Mouse (Mus musculus): ENCODE data around the gene Chst12. TPM values are rescaled to one million over a fixed set of nuclear protein-coding genes. Genes with fewer than 3 reads are reported as not detected.

The Chst12 gene
- total and polyA plus RNA-seq, 3 experiments: 9.7 to 17.4 (median 16.6) TPM

DNA sequence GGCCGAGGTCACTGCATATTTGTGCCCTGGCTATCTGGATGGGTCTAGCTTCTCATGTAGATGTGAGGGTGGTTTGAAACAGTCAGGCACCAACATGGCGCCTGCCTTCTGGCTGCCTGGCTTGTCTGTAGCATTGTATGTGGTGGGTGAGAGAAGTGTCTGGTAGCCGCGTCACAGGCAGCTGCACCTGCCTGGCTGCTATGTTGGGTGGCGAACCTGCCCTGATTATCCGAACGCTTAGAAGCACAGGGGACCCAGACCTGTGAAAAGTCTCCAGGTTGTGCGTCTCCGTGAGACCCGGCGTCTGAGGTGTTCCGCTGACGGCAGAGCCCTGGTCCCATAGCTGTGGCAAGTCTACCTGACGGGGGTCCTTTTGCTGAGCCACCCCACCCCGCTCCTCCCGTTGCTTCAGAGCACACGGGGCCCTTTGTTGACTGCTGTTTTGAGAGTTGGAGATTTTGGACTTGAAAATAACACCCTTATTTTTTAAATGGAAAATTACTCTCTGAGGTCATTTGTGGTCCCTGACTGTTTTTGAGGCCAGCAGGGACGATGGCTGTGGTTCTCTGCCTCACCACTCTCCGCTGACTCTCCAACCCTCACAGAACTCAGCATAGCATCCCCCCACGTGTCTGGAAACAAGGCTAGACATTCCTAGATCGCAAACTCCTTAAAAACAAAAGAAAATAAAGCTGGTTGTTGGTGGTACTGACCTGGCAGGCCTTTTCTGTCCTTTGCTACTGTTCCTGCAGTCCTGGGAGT lies 12.0 kb downstream of the Chst12 start:
- no peak for DNase-seq

DNA sequence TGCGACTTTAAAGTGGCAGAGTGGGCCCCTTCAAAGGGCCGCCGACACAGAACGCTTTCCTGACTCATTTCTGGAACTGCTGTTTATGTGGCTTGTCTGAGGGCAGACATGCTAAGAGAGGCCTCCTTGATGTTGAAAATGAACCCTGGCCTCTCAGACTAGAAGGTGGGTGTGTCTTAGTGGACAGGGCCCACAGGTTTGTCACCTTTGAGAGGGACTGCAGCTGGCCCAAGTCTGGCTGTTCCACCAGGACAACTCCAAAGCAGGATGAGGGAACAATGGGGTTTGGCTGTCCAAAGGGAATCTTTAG lies 12.5 kb downstream of the Chst12 start:
- DNase-seq: no peak

DNA sequence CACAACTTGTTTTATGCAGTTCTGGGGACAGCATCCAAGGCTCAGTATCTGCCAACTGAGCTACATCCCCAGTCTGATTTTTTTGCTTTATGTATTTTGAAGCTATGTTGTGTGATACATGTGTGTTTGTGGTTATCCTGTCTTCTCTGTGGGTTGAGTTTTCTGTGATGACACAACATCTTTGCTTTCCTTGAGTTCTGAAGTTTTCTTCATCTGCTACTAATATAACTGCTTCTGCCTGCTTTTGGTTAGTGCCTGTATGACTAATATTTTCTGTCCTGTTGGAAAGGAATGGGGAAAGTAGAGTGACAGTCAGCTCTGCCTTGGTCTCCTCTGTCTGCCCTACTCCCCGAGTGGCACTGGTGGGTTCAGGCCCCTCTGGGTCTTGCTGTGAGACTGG lies 15.8 kb downstream of the Chst12 start:
- no peak for DNase-seq

DNA sequence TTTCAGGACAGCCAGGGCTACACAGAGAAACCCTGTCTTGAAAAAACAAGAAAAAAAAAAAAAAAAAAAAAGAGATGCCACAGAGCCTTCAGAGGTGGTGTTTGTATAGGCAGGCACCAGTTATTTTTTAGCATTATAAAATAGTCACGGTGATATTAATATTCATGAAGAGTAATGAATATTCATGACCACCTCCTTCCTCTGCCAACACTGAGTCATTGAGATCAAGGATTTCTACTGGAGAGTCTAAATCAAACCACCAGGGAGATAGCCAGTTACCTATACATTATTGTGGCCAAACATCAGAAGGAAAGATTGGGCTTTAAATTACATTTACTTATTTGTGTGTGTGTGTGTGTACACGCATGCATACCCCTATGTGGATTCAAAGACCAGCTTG lies 21.4 kb downstream of the Chst12 start:
- no peak for DNase-seq

DNA sequence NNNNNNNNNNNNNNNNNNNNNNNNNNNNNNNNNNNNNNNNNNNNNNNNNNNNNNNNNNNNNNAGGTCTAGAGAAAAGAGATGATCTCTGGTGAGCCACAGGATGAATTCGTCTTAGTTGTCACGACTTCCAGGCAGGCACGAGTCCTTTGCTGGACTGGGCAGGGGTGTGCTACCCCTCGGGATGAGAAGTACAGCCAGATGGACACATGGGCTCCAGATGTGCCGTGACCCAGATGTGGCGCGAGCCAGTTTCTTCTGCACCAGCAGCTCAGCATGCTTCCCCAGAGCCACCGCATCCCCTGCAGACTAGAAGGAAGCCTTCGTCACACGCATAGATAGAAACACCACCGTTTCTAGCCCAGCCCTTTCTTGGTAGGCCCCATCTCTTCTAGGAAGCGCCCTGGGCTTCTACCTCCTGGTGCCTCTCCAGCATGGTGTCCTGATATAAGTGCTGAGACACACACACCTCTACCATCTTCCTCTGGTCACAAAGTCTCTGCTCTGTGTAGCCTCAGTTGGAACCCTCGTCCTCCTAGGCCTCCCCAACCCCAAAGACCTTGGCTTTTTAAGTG lies 32.8 kb downstream of the Chst12 start:
- DNase-seq: no peak

DNA sequence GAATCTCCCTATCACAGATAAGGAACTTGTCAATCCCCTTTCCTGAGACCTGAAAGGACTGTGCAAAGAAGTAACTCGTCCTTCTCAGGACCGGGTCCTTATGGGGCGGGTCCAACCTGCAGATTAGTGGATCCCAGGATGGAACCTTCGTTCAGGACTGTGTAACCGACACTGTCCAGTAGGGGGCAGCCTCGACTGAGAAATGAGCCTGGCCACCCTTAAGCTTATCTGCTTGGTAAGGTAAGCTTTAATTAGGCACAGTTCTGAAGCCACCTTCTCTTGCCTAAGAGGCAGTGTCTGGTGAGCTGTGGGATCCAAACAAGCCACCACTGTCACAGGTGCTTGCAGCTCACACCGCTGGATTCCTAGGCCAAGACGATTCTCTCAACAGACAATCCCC lies 34.8 kb downstream of the Chst12 start:
- DNase-seq: peak; percentile 76

DNA sequence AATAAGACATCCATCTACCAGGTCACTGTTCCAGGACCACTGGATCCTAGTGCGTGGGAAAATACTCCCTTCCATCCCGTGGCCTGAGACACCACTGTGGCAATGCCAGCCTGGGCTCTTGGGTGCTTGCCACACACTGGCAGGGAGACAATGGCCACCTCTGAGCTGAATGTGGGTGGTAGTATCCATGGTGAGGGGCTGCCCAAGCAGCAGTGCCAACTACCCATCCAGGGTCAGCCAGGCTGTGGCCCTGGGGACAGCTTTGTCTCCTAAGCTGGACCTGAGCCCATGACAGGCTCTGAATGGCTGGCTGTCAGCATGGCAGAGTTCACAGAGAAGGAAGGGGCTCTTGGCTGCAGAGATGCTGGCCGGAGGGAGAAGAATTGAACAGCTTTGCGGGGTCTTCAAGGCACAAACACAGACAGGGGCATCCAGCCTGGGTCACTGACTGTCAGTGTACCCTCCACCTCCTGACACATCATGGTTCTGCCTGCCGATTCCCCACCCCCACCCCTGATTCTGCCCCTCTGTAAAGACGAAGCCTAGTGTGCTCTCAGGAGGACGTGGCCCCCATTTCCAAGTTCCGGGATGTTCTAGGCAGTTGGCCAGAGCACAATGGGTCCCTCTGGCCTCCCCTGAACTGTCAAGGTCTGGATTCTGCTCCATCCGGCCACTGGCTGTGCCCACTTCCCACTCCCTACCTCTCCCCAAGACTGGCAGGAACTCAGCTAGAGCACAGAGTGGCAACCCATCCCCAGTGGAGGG lies 37.6 kb downstream of the Chst12 start:
- no peak for DNase-seq

DNA sequence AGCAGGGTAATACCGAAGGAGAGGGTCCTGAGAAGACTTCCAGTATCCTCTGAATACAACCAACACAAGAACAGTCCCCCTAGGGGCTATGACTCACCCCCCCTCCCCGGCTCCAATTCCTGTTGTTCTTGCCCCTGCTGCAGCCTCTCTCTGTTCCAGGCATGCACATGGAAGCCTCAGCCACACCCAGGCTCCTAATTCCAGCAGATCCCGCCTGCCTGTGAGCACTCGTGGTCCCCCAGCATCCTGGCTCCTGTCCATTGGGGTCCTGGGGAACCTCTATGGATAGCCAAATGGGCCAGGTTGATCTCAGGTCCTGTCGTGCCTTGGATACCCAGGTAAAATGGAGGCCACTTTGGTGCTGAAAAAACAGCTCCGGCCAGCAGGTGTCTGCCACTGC lies 40.3 kb downstream of the Chst12 start:
- DNase-seq: no peak

DNA sequence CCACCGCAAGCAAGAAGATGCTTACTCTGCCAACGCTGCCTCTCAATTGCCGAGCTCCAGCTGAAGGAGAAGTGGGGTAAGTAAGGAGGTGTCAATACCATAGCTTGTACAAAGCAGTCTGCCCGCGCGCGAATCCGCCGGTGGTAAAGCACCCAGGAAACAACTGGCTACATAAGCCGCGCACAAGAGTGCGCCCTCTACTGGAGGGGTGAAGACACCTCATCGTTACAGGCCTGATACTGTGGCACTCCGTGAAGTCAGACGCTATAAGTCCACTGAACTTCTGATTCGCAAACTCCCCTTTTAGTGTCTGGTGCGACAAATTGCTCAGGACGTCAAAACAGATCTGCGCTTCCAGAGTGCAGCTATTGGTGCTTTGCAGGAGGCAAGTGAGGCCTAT lies 41.0 kb downstream of the Chst12 start:
- DNase-seq: no peak

DNA sequence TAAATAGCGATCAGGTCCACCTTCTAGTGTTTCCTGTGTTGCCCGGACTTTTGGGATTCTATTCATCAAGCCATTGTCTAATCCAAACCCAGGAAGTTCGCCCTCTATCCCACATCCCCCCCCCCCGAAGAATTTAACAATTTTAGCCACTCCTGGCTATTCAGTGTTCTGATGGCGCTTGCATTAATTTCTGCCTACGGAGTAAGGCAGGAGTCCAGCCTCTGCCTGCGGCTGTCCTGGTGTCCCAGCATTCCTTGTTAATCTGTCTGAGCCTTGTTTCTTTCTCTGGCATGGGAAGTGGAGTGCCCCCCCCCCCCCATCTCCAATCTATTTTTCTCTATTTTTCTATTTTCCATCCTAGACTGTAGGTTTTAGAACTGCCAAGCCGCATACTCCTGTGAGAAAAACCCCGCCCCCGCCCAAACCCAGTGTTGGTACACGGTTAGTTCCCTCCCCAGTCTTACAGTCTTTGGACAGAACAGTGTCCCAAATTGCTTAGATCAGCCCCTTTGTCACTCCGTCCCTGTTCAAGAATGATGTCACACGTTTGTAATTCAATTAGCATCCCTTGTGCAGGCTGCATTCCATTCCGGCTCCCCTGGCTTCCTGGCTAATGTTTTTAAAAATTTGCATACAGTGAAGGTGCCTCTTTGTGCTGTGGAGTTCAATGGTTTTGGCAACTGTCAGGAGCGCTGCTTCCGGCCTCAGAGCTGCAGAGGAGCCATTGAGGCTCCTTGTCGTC lies 44.1 kb downstream of the Chst12 start:
- DNase-seq: no peak

DNA sequence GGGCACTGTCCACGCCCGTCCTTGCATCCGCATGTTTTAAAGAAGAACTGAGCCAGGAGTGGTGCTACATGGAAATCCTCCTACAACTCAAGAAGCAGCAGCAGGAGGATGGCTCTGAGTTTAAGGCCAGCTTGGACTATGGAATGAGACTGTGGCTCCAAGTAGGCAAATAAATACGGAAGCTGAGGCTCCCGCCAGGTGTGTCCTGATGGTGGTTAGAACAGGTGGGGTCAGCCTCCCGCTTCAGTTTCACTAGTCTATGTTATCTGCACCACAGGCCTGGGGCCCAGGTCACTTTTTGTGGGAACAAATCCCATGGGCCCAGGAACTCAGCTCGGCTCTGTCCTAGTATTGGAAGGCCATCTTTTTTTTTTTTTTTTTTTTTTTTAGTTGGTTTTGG lies 48.4 kb downstream of the Chst12 start:
- DNase-seq: no peak

DNA sequence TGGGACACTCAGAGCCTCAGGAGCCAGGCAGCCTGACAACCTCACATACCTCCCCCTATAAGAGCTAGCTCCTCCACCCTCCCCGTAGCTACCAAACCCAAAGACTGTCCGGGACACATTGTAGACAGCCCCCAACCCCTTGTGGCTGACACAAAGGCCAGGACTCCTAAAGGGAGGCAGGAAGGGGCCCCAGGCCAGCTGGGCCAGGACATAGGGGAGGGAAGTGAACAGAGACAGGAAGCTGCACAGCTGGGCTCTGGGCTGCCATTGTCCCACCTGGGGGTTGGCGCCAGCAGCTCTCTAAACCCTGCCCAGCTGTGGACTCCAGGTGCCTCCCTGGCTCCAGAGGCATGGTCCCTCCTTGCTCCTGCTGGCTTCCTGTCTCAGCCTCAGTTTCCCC lies 51.5 kb downstream of the Chst12 start:
- DNase-seq: no peak

DNA sequence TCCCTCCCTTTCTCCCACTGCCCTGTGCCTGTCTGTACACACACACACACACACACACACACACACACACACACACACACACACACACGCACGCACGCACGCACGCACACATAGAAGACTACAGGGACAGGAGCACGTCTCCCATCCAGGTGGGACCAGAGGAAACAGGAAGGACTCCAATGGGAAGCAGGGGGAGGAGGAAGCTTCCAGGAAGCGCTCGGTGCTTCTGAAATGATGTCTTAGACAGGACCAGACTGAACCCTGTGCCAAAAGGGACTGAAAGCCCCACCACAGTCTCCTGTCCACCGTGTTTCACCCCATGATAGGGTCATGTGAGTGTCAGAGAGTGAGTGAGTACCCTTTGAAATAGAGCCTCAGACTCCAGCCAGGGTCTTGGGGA lies 57.3 kb downstream of the Chst12 start:
- DNase-seq: no peak

DNA sequence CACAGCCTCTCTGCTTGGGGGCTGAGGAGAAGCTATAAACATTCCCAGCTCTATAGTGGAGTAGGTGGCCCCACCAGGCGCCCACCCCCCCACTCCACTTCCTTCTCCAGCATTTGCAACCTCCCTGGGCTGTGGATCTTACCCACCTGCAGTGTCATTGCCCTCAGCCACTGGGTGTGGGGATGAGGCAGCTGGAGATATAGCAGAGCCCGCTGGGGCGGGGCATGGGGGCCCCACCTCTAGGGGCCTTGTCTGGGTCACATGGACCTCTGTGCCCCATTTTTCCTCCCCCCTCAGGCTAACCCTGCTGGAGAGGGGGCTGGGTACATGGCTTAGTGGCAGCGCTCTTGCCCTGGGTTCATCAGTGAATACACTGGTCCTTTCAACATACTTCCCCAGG lies 59.5 kb downstream of the Chst12 start, which contains the start of gene Grifin:
TSS of gene Grifin (minus strand) at position 176 of the 400 bp plus-strand sequence.
- DNase-seq: no peak

DNA sequence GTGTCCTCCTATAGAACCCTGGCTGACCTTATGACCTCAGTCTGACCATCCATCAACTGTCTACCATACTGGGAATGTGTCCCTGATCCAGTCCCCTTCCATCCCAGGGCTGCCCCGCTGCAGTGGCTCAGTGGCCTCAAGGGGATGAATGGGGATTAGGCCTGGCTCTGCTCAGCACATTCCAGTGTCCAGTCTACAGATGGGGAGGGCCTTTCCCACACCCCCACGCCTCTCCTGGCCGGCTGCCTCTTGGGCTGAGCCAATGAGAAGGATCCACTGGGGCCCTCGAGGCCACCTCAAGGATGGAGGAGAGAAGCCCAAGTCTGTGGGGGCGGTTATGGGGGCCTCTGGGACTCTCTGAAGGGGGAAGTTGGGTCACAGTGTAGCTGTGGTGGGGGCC lies 60.1 kb downstream of the Chst12 start:
- peak; percentile 25 for DNase-seq

DNA sequence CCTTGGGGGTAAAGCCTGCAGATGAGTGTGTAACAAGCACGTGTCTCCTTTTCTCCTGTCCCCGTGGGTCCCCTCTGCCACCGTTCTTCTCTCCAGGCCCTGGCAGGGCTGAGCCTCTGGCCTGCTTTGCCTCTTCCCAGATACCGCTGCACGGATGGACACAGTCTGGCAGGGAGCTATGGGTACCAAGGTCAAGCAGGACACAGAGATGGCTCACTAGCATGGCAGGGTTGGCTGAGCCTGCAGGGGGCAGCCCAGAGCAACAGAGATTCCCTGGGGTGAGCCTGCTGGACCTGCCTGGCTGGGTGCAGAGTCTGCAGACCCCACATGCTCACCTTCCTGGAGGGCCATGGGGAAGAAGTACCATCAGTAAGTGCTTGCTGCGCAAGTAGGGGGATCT lies 60.5 kb downstream of the Chst12 start:
- peak; percentile 76 for DNase-seq

DNA sequence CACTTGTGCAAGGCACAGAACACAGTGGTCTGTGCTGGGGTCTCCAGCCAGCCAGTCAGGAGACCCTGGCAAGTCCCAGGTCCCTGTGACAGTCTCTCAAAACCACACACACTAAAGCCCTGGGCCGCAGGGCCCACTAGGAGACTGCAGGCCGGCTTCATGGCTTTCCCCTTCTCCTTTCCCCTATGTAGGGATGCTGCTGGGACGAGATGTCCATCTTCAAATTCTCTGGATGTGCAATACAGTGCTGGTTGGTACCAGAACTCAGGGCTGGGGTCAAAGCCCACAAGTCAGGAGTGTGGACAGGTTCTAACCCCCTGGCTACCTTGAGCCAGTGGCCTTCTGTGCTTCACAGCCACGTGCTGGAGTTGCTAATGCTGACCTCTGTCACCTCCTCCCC lies 60.9 kb downstream of the Chst12 start:
- no peak for DNase-seq

DNA sequence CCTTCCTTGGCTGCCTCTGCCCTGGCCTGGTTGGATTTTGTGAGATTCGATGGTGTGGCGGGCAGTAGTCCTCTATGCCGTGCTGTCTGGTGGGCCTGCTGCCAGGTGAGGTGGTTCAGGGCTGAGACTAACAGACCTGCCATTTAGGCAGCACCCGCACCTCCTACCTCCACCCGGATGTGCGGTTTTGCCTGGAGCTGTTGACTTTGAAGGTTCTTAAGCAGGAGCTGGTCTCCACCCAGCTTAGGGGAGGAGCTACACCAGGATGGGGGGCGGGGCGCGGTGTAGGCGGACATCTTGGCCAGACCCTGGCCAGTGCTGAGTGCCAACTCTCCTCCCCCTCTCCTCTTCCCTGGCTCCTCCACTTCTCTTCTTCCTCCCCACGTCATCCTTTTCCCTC lies 62.0 kb downstream of the Chst12 start:
- DNase-seq: peak; percentile 71

DNA sequence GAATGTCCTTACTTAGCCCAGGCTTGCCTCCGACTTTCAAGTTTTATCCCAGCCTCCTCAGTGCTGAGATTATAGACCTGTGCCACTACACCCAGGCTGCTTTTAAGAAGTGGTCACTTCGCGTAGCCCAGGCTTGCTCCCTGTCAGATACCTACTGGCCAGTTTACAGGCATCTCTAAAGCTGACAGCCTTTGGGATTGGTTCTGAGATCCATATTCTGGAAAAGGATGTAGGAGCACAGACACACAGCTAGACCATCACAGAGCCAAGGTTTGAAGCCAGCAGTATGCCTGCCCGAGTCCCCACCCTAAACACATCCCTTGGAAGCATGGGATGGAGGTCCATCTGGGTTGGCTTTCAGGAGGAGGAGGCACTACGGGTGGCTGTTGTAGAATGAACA lies 62.4 kb downstream of the Chst12 start:
- DNase-seq: no peak

DNA sequence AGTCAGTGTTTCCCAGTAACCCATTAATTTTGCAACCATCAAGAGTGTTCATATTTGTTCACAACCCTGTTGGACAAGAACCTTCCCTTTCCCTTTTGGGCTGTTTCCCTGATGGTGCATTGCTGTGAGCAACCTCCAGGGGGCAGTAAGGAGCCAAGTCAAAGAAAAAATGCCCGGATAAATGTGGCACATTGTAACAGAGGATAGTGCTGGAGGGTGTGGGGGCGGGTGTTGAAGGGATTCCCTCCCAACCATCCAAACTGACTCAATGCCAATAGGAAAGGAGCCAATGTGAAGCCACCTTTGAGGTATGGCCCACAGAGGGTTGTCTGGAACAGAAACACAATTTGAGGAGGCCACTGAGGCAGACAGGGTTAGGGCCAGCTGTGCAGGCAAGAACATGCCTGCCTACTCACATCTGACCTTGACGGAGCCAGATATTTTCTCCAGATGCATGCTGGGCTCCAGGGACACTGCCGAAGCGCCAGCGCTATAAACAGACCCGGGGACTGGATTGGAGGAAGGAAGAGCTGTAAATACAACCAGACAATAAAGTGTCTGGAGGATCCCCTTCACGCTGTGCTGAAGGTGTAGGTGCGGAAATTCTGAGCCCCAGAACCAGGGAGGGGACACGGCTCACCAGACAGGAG lies 63.1 kb downstream of the Chst12 start:
- DNase-seq: peak; percentile 69

DNA sequence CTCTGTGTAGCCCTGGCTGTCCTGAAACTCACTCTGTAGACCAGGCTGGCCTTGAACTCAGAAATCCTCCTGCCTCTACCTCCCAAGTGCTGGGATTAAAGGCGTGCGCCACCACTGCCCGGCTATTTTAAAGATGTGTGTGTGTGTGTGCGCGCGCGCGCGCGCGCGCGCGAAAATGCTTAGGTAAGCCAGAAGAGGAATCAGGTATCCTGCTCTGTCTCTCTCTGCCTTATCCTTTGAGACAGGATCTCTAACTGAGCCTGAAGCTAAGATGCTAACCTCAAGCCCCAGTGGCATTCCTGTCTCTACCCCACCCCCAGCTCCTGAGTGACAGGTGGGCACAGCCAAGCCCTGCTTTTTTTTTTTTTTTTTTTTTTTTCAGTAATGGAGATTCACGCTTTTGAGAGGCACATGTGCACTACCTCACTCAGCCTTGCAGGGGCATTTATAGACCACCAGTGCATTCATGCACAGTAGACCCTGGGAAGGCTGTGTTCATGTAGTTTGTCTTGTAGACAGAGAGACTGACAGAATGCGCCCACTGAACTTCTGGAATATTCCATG lies 63.8 kb downstream of the Chst12 start:
- no peak for DNase-seq
